Mouse (Mus musculus): ENCODE measurements around the gene Tmprss5. TPM values are rescaled to one million over a fixed set of nuclear protein-coding genes. Genes with fewer than 3 reads are reported as not detected.

Tmprss5 gene
- polyA plus RNA-seq, 1 experiment from 2014 or later: 0.46 TPM

GRCm38 (mm10) chr9:49143841-49144240 lies 62.8 kb downstream of the Tmprss5 start:
- Histone ChIP-seq H3K27ac (ENCODE audit: low read length) (no peak overlapping the region), H3K4me1 (replicated peaks; ENCODE audit: control insufficient read depth, insufficient read depth, low read length) (no peaks in the 10 kb centered on the region), H3K36me3 (ENCODE audit: control insufficient read depth, insufficient read depth, low read length) (no peaks in the 10 kb centered on the region), H3K9me3 (ENCODE audit: control insufficient read depth, low read length) (no peaks in the 10 kb centered on the region), H3K9ac (ENCODE audit: low read length) (no peak overlapping the region), H3K4me2 (ENCODE audit: low read depth, low read length) (no peak overlapping the region), H3K4me3 (ENCODE audit: low read length) (no peak overlapping the region), H3K27me3 (ENCODE audit: control insufficient read depth, insufficient read depth, low read depth, low read length) (no peaks in the 10 kb centered on the region)
- no peak for ATAC-seq (ENCODE audit: low read depth)
- 70% methylated on average over 3 of the region's 3 CpGs for WGBS

GRCm38 (mm10) chr9:49145776-49146175 lies 64.7 kb downstream of the Tmprss5 start:
- ATAC-seq (ENCODE audit: low read depth): no peak
- Histone ChIP-seq H3K27me3 (ENCODE audit: control insufficient read depth, insufficient read depth, low read depth, low read length) (no peaks in the 10 kb centered on the region), H3K4me1 (replicated peaks; ENCODE audit: control insufficient read depth, insufficient read depth, low read length) (no peaks in the 10 kb centered on the region), H3K27ac (ENCODE audit: low read length) (no peak overlapping the region), H3K36me3 (ENCODE audit: control insufficient read depth, insufficient read depth, low read length) (no peaks in the 10 kb centered on the region), H3K9ac (ENCODE audit: low read length) (no peak overlapping the region), H3K4me3 (ENCODE audit: low read length) (no peak overlapping the region), H3K4me2 (ENCODE audit: low read depth, low read length) (no peak overlapping the region), H3K9me3 (ENCODE audit: control insufficient read depth, low read length) (no peaks in the 10 kb centered on the region)
- 76% methylated on average over 8 of the region's 8 CpGs for WGBS

GRCm38 (mm10) chr9:49147031-49147430 lies 66.0 kb downstream of the Tmprss5 start:
- Histone ChIP-seq H3K9ac (ENCODE audit: low read length) (no peak overlapping the region), H3K27me3 (ENCODE audit: control insufficient read depth, insufficient read depth, low read depth, low read length) (no peaks in the 10 kb centered on the region), H3K36me3 (ENCODE audit: control insufficient read depth, insufficient read depth, low read length) (no peaks in the 10 kb centered on the region), H3K4me2 (ENCODE audit: low read depth, low read length) (no peak overlapping the region), H3K4me1 (replicated peaks; ENCODE audit: control insufficient read depth, insufficient read depth, low read length) (no peaks in the 10 kb centered on the region), H3K4me3 (ENCODE audit: low read length) (no peak overlapping the region), H3K9me3 (ENCODE audit: control insufficient read depth, low read length) (no peaks in the 10 kb centered on the region), H3K27ac (ENCODE audit: low read length) (no peak overlapping the region)
- no peak for ATAC-seq (ENCODE audit: low read depth)
- WGBS: 67% methylated on average over 3 of the region's 3 CpGs

Other genes starting within 250 kb of the Tmprss5 start
- 13.3 and 18.4 TPM in 2 replicates for gene Zbtb16, start 245.0 kb upstream of the Tmprss5 start, polyA plus RNA-seq (2015; fragmentation: Nextera tagmentation; extraction: Ambion mirVana)
- gene Htr3a, start 170.2 kb upstream of the Tmprss5 start, polyA plus RNA-seq (2015; fragmentation: Nextera tagmentation; extraction: Ambion mirVana): 1.3 and 1.9 TPM in 2 replicates
- gene Htr3b, start 116.3 kb upstream of the Tmprss5 start, polyA plus RNA-seq (2015; fragmentation: Nextera tagmentation; extraction: Ambion mirVana): 0.20 and 0.39 TPM in 2 replicates
- 28.3 and 31.6 TPM in 2 replicates for gene Usp28, start 95.9 kb upstream of the Tmprss5 start, polyA plus RNA-seq (2015; fragmentation: Nextera tagmentation; extraction: Ambion mirVana)
- gene Zw10, start 25.6 kb upstream of the Tmprss5 start, polyA plus RNA-seq (2015; fragmentation: Nextera tagmentation; extraction: Ambion mirVana): 41.2 and 43.5 TPM in 2 replicates
- not detected in 2 replicates for gene Gm4894, start 169.3 kb downstream of the Tmprss5 start, polyA plus RNA-seq (2015; fragmentation: Nextera tagmentation; extraction: Ambion mirVana)

All from lung, embryonic 16.5 days (tissue).